Mouse (Mus musculus) embryonic stem cell, embryonic (primary cell): ENCODE results near the gene Fhl3.

Source experiments
- CTCF ChIA-PET, 4 experiments: fragments of 300-600 bp in 2 of 4; fragments of 350-600 bp in 2 of 4; sonication (Branson Sonifier 250); formaldehyde crosslinking; loops; one replicate each; lab custom pipeline; 2022; ENCODE audit warnings: inconsistent platforms in 2 of 4; lab: Charles Lee
- POLR2A ChIA-PET, 4 experiments: fragments of 300-600 bp in 2 of 4; fragments of 350-600 bp in 2 of 4; sonication (Branson Sonifier 250); formaldehyde crosslinking; loops; one replicate each; lab custom pipeline; 2022; ENCODE audit warnings: antibody characterized with exemption in 4 of 4, inconsistent platforms in 1 of 4; lab: Charles Lee

Fhl3 gene

GRCm38 (mm10) chr4:124699791-124700190 is 710 bp upstream of the Fhl3 start:
- ChIA-PET CTCF (interaction anchor here (0.6 to 2.6 kb wide), 10 partner anchors 11 to 1139 kb away, joined by 3 to 12 read pairs (median 3); partner anchors contain the start of genes Mtf1 (in 1 of the 4) and Sf3a3 (in 1 of the 4)), POLR2A (interaction anchor here (0.6 to 4.4 kb wide), 25 partner anchors 8 to 730 kb away, joined by 3 to 48 read pairs (median 4); partner anchors contain the start of gene Sf3a3 (in 3 of the 4))

GRCm38 (mm10) chr4:124701052-124701845 is 748 bp downstream of the Fhl3 start:
- ChIA-PET POLR2A (interaction anchor here (0.5 to 4.4 kb wide), 28 partner anchors 8 to 365 kb away, joined by 3 to 48 read pairs (median 5); partner anchors contain the start of genes Sf3a3 (in 3 of the 4), 1110065P20Rik (in 1 of the 4), Mtf1 (in 1 of the 4) and Snip1 (in 1 of the 4)), CTCF (interaction anchor here in 3 of 4 experiments (0.6 to 2.6 kb wide), 10 partner anchors 9 to 205 kb away, joined by 3 to 12 read pairs (median 4); partner anchors contain the start of genes Sf3a3 (in 2 of the 3) and Mtf1 (in 1 of the 3))

- POLR2A ChIA-PET = interaction anchor here (0.5 to 4.4 kb wide), 20 partner anchors 8 to 1767 kb away, joined by 3 to 48 read pairs (median 5); partner anchors contain the start of genes Sf3a3 (in 2 of the 4), 1110065P20Rik (in 1 of the 4), Mtf1 (in 1 of the 4) and Snip1 (in 1 of the 4)
- CTCF ChIA-PET = interaction anchor here in 3 of 4 experiments (0.6 to 2.6 kb wide), 8 partner anchors 8 to 204 kb away, joined by 3 to 12 read pairs (median 4); partner anchors contain the start of gene Sf3a3 (in 2 of the 3)
Measured at GRCm38 (mm10) chr4:124701916-124702315, 1.4 kb downstream of the Fhl3 start.

- POLR2A ChIA-PET = interaction anchor here in 3 of 4 experiments (0.7 to 4.4 kb wide), 7 partner anchors 10 to 178 kb away, joined by 3 to 17 read pairs (median 4); partner anchors contain the start of genes Pou3f1 (in 1 of the 3), Sf3a3 (in 1 of the 3) and Utp11 (in 1 of the 3)
- CTCF ChIA-PET = interaction anchor here in 2 of 4 experiments (0.6 to 0.7 kb wide), 2 partner anchors 98 to 144 kb away, joined by 3 read pairs; partner anchors contain the start of gene Mtf1 (in 1 of the 2)
Measured at GRCm38 (mm10) chr4:124703406-124703805, 2.9 kb downstream of the Fhl3 start.

- ChIA-PET CTCF (interaction anchor here in 3 of 4 experiments (0.5 to 0.7 kb wide), 5 partner anchors 21 to 450 kb away, joined by 3 to 4 read pairs (median 3); partner anchors contain the start of gene Mtf1 (in 1 of the 3)), POLR2A (interaction anchor here (0.6 to 1.5 kb wide), 9 partner anchors 7 to 1380 kb away, joined by 3 to 5 read pairs (median 3); partner anchors contain the start of genes Utp11 (in 2 of the 4) and Pou3f1 (in 1 of the 4))
Measured at GRCm38 (mm10) chr4:124703881-124704796, 3.6 kb downstream of the Fhl3 start.

GRCm38 (mm10) chr4:124704797-124705474 is 4.4 kb downstream of the Fhl3 start:
- POLR2A ChIA-PET = interaction anchor here (0.6 to 1.5 kb wide), 7 partner anchors 8 to 1381 kb away, joined by 3 to 5 read pairs (median 3); partner anchors contain the start of gene Utp11 (in 2 of the 4)

GRCm38 (mm10) chr4:124705661-124706269 is 5.3 kb downstream of the Fhl3 start:
- ChIA-PET POLR2A (interaction anchor here in 2 of 4 experiments (0.6 to 1.3 kb wide), 4 partner anchors 8 to 679 kb away, joined by 3 to 5 read pairs (median 4); partner anchors contain the start of gene Utp11 (in 1 of the 2)), CTCF (interaction anchor here in 1 of 4 experiments (0.5 kb wide), 1 partner anchor 529 kb away, joined by 8 read pairs; no protein-coding TSS in a partner anchor)

More at GRCm38 (mm10) chr4:124704797-124705474, 4.4 kb downstream of the Fhl3 start:
- CTCF ChIA-PET = interaction anchor here in 3 of 4 experiments (0.5 to 0.7 kb wide), 4 partner anchors 60 to 1454 kb away, joined by 3 to 8 read pairs (median 4); no protein-coding TSS in a partner anchor

GRCm38 (mm10) chr4:124707381-124708199 is 7.1 kb downstream of the Fhl3 start:
- POLR2A ChIA-PET = interaction anchor here in 3 of 4 experiments (0.6 to 3.9 kb wide), 14 partner anchors 7 to 876 kb away, joined by 3 to 48 read pairs (median 6); partner anchors contain the start of genes Fhl3 (in 2 of the 3), Mtf1 (in 2 of the 3), Utp11 (in 2 of the 3) and Maneal (in 1 of the 3)
- CTCF ChIA-PET = interaction anchor here in 2 of 4 experiments (0.6 to 1.1 kb wide), 4 partner anchors 7 to 635 kb away, joined by 3 to 4 read pairs (median 4); partner anchors contain the start of gene Fhl3 (in 1 of the 2)

- CTCF ChIA-PET = interaction anchor here in 2 of 4 experiments (0.6 to 1.1 kb wide), 3 partner anchors 8 to 93 kb away, joined by 3 to 4 read pairs (median 4); partner anchors contain the start of gene Fhl3 (in 1 of the 2)
- POLR2A ChIA-PET = interaction anchor here in 3 of 4 experiments (0.6 to 3.9 kb wide), 16 partner anchors 8 to 876 kb away, joined by 3 to 48 read pairs (median 6); partner anchors contain the start of genes Fhl3 (in 2 of the 3), Mtf1 (in 2 of the 3), Utp11 (in 2 of the 3) and Maneal (in 1 of the 3)
Measured at GRCm38 (mm10) chr4:124708200-124708517, 7.7 kb downstream of the Fhl3 start.

GRCm38 (mm10) chr4:124708518-124709477 is 8.3 kb downstream of the Fhl3 start:
- POLR2A ChIA-PET = interaction anchor here (0.6 to 3.9 kb wide), 32 partner anchors 8 to 1551 kb away, joined by 3 to 48 read pairs (median 4); partner anchors contain the start of genes Fhl3 (in 3 of the 4), Mtf1 (in 2 of the 4), Utp11 (in 2 of the 4) and Maneal (in 1 of the 4)
- CTCF ChIA-PET = interaction anchor here in 3 of 4 experiments (0.5 to 1.2 kb wide), 8 partner anchors 8 to 197 kb away, joined by 3 to 10 read pairs (median 4); partner anchors contain the start of genes Fhl3 (in 1 of the 3), Mtf1 (in 1 of the 3) and Utp11 (in 1 of the 3)

- ChIA-PET CTCF (interaction anchor here in 3 of 4 experiments (0.5 to 2.1 kb wide), 13 partner anchors 9 to 1487 kb away, joined by 3 to 12 read pairs (median 4); partner anchors contain the start of genes Fhl3 (in 2 of the 3), Mtf1 (in 2 of the 3) and Utp11 (in 1 of the 3)), POLR2A (interaction anchor here (0.6 to 3.9 kb wide), 23 partner anchors 9 to 356 kb away, joined by 3 to 48 read pairs (median 4); partner anchors contain the start of genes Fhl3 (in 3 of the 4), Utp11 (in 2 of the 4), Mtf1 (in 1 of the 4) and Snip1 (in 1 of the 4))
Measured at GRCm38 (mm10) chr4:124709961-124710446, 9.5 kb downstream of the Fhl3 start.

GRCm38 (mm10) chr4:124710776-124711291 is 10.3 kb downstream of the Fhl3 start:
- ChIA-PET POLR2A (interaction anchor here in 3 of 4 experiments (0.6 to 3.9 kb wide), 17 partner anchors 10 to 355 kb away, joined by 3 to 48 read pairs (median 4); partner anchors contain the start of genes Fhl3 (in 2 of the 3), Mtf1 (in 2 of the 3), Utp11 (in 2 of the 3) and Snip1 (in 1 of the 3)), CTCF (interaction anchor here (0.5 to 2.1 kb wide), 14 partner anchors 10 to 1488 kb away, joined by 3 to 12 read pairs (median 4); partner anchors contain the start of genes Fhl3 (in 2 of the 4), Mtf1 (in 2 of the 4) and Utp11 (in 1 of the 4))
